Mouse (Mus musculus): ENCODE measurements around the gene Cnksr2.

DNA sequence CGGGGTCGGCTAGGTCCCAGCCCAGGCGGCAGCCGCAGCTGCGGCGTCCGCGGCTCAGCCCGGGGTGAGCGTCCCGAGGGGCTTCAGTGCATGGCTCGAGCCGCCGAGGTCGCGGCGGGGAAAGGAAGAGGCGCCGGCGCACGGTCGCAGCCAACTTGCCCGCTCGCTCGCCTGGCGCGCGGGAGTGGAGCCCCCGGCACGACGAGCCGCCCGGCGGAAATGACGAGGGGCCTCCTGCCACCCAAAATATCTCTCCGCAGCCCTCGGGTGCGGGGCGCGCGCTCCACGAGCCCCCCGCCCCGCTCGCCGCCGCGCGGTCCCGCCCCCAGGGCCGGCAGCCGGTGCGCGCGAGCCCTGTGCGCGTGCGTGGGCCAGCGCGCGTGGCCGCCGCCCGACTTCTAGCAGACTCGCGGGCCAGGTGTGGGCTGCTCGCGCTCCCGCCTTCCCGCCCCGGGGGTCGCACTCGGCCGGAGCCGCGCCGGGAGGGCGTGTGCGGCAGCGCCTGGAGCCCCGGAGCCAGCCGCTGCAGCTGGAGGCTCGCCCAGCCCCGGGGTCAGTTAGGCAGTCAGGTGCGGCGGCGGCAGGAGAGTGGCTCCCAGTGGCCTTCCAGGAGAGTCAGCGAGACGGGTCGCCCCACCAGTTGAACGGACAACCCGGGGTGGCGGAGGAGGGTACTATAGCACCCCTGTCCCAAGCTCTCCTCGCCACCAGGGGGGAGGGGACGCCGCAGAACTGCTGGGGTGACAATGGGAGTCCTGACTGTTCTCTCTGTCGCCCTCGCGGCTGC is at the start of gene Cnksr2:
- no peak for TF ChIP-seq POLR2A (IDR thresholded peaks at IDR 0.05; ENCODE audit: low read depth, low read length)
- no peak for TF ChIP-seq CTCF (IDR thresholded peaks at IDR 0.05; ENCODE audit: extremely low read depth, insufficient read length, insufficient replicate concordance, low read depth, low read length)
